Mouse (Mus musculus) hindbrain, embryonic 11.5 days (tissue): Measurements from ENCODE around the gene Fbxw20. TPM values are rescaled to one million over a fixed set of nuclear protein-coding genes. Genes with fewer than 3 reads are reported as not detected.

Source experiments
- polyA plus RNA-seq: library from polyadenylated mRNA; unstranded; fragments of >200 nt; fragmentation: Nextera tagmentation; extraction: Ambion mirVana; gene quantifications from 2 replicates; pipeline ENCODE4 v1.2.1, GENCODE M21; 2014

Fbxw20 gene
- polyA plus RNA-seq, 1 experiment from 2014 or later, result not detected

Other genes with a start within 250 kb of the Fbxw20 start
- gene Ucn2, start 248.7 kb downstream of the Fbxw20 start, polyA plus RNA-seq, result not detected in 2 replicates
- gene Pfkfb4, start 243.0 kb downstream of the Fbxw20 start, polyA plus RNA-seq, result 10.9 and 12.8 TPM in 2 replicates
- 33.4 and 34.1 TPM in 2 replicates for gene Shisa5, start 196.2 kb downstream of the Fbxw20 start, polyA plus RNA-seq
- 7.5 and 9.7 TPM in 2 replicates for gene Trex1, start 175.0 kb downstream of the Fbxw20 start, polyA plus RNA-seq
- 26.0 TPM in 2 replicates for gene Atrip, start 160.6 kb downstream of the Fbxw20 start, polyA plus RNA-seq
- gene Ccdc51, start 152.3 kb downstream of the Fbxw20 start, polyA plus RNA-seq, result 11.0 and 12.3 TPM in 2 replicates
- 756 and 774 TPM in 2 replicates for gene Tma7, start 152.2 kb downstream of the Fbxw20 start, polyA plus RNA-seq
- gene Plxnb1, start 139.4 kb downstream of the Fbxw20 start, polyA plus RNA-seq, result 16.9 and 18.2 TPM in 2 replicates
- not detected in 2 replicates for gene Fbxw21, start 72.7 kb downstream of the Fbxw20 start, polyA plus RNA-seq
- gene Fbxw13, start 38.8 kb downstream of the Fbxw20 start, polyA plus RNA-seq, result not detected in 2 replicates
- gene Fbxw14, start 52.9 kb upstream of the Fbxw20 start, polyA plus RNA-seq, result not detected in 2 replicates
- not detected in 2 replicates for gene Fbxw28, start 104.9 kb upstream of the Fbxw20 start, polyA plus RNA-seq
- not detected in 2 replicates for gene Fbxw22, start 169.5 kb upstream of the Fbxw20 start, polyA plus RNA-seq
- gene Fbxw16, start 214.4 kb upstream of the Fbxw20 start, polyA plus RNA-seq, result not detected in 2 replicates